Comparison of ENCODE assay signal across 9 mouse cellular contexts in genomic region chr12:12993894-12994714, GRCm38 (mm10). TPM values are rescaled to one million over a fixed set of nuclear protein-coding genes. Genes with fewer than 3 reads are reported as not detected.
DNase-seq lines count a peak whose midpoint lies in the region; ATAC-seq lines count a peak whose summit lies in the region.
"Had no signal": no experiment of that assay in that cellular context is flagged by ENCODE, and none has a peak within 500 bp of the region (broad histone marks: within the 10 kb centered on the region; RNA-seq: fewer than 3 reads in every experiment).

No protein-coding gene starts in this region.

- no peaks in the 10 kb centered on the region for H3K27me3 ChIP-seq in embryonic facial prominence, embryonic 11.5 days (ENCODE audit: control insufficient read depth, insufficient read depth, low read length)
- H3K27me3 ChIP-seq in heart, embryonic 12.5 days (replicated peaks), result no peaks in the 10 kb centered on the region

- peak; percentile 8 for DNase-seq in kidney, postnatal 14 days
- no peak for DNase-seq in kidney, adult 9 months
- no peak for DNase-seq in embryonic facial prominence, embryonic 11.5 days (ENCODE audit: low spot score)
- peak; percentile 51 for DNase-seq in mesoderm, embryonic 11.5 days (ENCODE audit: low read depth, low spot score)
- DNase-seq in layer of hippocampus, adult 11-12 months (ENCODE audit: low spot score), result no peak
- DNase-seq in frontal cortex, postnatal 36 days (ENCODE audit: low spot score in 2 of 2), result no peak

- H3K9ac ChIP-seq in embryonic facial prominence, embryonic 11.5 days (replicated peaks; ENCODE audit: low read length), result no peak overlapping the region
- H3K9ac ChIP-seq in heart, embryonic 12.5 days, result no peak overlapping the region
- H3K9ac ChIP-seq: liver, embryonic 14.5 days had no signal

- H3K4me1 ChIP-seq in embryonic facial prominence, embryonic 11.5 days (ENCODE audit: control insufficient read depth, insufficient read depth, low read length), result no peaks in the 10 kb centered on the region; the same call in 1 of the 2 replicates
- H3K4me1 ChIP-seq in heart, embryonic 12.5 days (replicated peaks), result peaks cover 34% of the 10 kb centered on the region

- H3K4me3 ChIP-seq in embryonic facial prominence, embryonic 11.5 days (ENCODE audit: low read depth, low read length), result no peak overlapping the region
- H3K4me3 ChIP-seq in heart, embryonic 12.5 days, result no peak overlapping the region
- H3K4me3 ChIP-seq: erythroblast, embryonic 14.5 days had no signal

- no peak overlapping the region for H3K4me2 ChIP-seq in embryonic facial prominence, embryonic 11.5 days (ENCODE audit: low read depth, low read length)
- no peak overlapping the region for H3K4me2 ChIP-seq in heart, embryonic 12.5 days

- 38% methylated on average over 8 of the region's 8 CpGs for whole genome bisulfite sequencing in embryonic facial prominence, embryonic 11.5 days
- 20% methylated on average over 8 of the region's 8 CpGs for WGBS in heart, embryonic 12.5 days

- ATAC-seq in embryonic facial prominence, embryonic 11.5 days (replicated peaks; ENCODE audit: insufficient number of reproducible peaks, low FRiP score, low TSS enrichment, low read depth), result peak; percentile 42; the same call in 1 of the 2 replicates
- no peak for ATAC-seq in heart, embryonic 12.5 days (ENCODE audit: insufficient number of reproducible peaks, low FRiP score)

- no peak overlapping the region for H3K27ac ChIP-seq in embryonic facial prominence, embryonic 11.5 days (replicated peaks; ENCODE audit: low read depth, low read length)
- peak overlapping the region; percentile 65 for H3K27ac ChIP-seq in heart, embryonic 12.5 days (ENCODE audit: poor library complexity, severe bottlenecking)
- H3K27ac ChIP-seq: liver, embryonic 14.5 days had no signal

- no peaks in the 10 kb centered on the region for H3K9me3 ChIP-seq in embryonic facial prominence, embryonic 11.5 days (replicated peaks; ENCODE audit: control insufficient read depth, low read length)
- H3K9me3 ChIP-seq in heart, embryonic 12.5 days (replicated peaks), result no peaks in the 10 kb centered on the region

- H3K36me3 ChIP-seq in embryonic facial prominence, embryonic 11.5 days (replicated peaks; ENCODE audit: control insufficient read depth, insufficient read depth, low read depth, low read length), result no peaks in the 10 kb centered on the region
- H3K36me3 ChIP-seq in heart, embryonic 12.5 days, result no peaks in the 10 kb centered on the region

RNA-seq across cellular contexts. Expression of gene Mycn, which starts 52.4 kb away (rescaled TPM):
- 93.9 and 97.6 TPM in 2 replicates for polyA plus RNA-seq in embryonic facial prominence, embryonic 11.5 days (2014; fragmentation: Nextera tagmentation; extraction: Ambion mirVana)
- 75.0 and 75.6 TPM in 2 replicates for polyA plus RNA-seq in heart, embryonic 12.5 days (2016; fragmentation: Nextera tagmentation; extraction: Ambion mirVana)

Comparison
In these comparisons a context has a peak if more than half of its experiments do, and no peak if none do; other contexts are left out.
1. DNase-seq: peak in kidney, postnatal 14 days (single experiment) and mesoderm, embryonic 11.5 days (single experiment); none in kidney, adult 9 months (single experiment), embryonic facial prominence, embryonic 11.5 days (single experiment), layer of hippocampus, adult 11-12 months (single experiment) and frontal cortex, postnatal 36 days (0 of 2).